Mouse (Mus musculus) brain, embryonic 14.5 days (tissue): ENCODE measurements around the gene Zdhhc14. TPM values are rescaled to one million over a fixed set of nuclear protein-coding genes. Genes with fewer than 3 reads are reported as not detected.

Experiments
- DNase-seq: peaks from one replicate; pipeline ENCODE4 v3.0.0-alpha.2; 2011; ENCODE audit warnings: low read depth
- CTCF ChIP-seq: fragments of 200-500 bp; IDR thresholded peaks from 2 replicates; pipeline ENCODE4 v1.5.1; 2012; ENCODE audit warnings: inconsistent platforms, mild to moderate bottlenecking, moderate library complexity, borderline replicate concordance; ENCODE audit not compliant: insufficient read depth, insufficient read length; ENCODE audit errors: extremely low read depth
- POLR2A ChIP-seq: fragments of 200-500 bp; IDR thresholded peaks from 2 replicates; pipeline ENCODE4 v1.6.1; 2012; ENCODE audit warnings: mild to moderate bottlenecking, inconsistent platforms, borderline replicate concordance; ENCODE audit not compliant: poor library complexity, insufficient read depth, insufficient read length, severe bottlenecking; ENCODE audit errors: extremely low read depth
- polyA plus RNA-seq: library from polyadenylated mRNA; depleted of rRNA; stranded (reverse); fragments of >200 nt; gene quantifications from 2 replicates; pipeline ENCODE4 v1.2.3, GENCODE M21; 2012

The Zdhhc14 gene
- polyA plus RNA-seq, 1 experiment, result 6.2 TPM

DNA sequence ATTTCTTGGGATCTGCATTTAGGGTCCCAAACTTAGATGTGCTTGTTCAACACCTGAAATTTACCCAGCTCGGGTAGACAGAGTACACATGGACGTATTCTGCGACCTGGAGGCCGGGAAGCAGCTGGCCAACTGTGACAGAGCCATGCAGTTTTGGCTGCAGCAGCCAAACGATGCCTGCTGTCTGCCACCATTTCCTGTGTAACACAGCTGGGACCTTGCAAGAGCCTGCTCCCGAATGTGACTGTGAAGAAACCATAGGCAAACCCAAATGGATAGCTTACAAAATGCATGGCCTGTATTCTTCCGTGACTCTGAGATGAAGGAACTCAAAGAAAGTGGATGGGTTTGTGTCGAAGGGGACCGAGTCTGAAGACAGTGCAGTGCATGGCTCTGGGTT is 4.2 kb upstream of the Zdhhc14 start:
- no peak for DNase-seq

DNA sequence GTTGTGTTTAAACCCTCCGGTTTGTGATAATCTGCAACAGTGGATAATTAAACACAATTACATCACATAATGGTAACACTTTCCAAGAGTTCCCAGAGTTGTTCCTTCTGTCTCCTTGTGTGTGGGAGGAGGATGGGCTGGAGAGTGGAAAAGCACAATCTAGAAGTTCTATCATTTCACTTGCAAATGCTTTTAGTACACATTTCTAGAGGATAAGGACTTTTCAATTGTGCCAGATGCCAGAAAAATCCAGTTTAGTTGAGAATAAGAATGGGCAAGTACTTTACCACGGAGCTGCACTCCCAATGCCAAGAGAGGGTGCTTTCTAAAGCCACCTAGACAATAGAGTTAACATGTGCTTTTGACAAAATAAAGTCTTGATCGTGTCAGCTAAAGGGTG is 2.0 kb upstream of the Zdhhc14 start:
- TF ChIP-seq CTCF (no peak), POLR2A (no peak)
- no peak for DNase-seq

More for the DNA sequence above, 4.2 kb upstream of the Zdhhc14 start:
- TF ChIP-seq CTCF, result no peak
- TF ChIP-seq POLR2A, result no peak

DNA sequence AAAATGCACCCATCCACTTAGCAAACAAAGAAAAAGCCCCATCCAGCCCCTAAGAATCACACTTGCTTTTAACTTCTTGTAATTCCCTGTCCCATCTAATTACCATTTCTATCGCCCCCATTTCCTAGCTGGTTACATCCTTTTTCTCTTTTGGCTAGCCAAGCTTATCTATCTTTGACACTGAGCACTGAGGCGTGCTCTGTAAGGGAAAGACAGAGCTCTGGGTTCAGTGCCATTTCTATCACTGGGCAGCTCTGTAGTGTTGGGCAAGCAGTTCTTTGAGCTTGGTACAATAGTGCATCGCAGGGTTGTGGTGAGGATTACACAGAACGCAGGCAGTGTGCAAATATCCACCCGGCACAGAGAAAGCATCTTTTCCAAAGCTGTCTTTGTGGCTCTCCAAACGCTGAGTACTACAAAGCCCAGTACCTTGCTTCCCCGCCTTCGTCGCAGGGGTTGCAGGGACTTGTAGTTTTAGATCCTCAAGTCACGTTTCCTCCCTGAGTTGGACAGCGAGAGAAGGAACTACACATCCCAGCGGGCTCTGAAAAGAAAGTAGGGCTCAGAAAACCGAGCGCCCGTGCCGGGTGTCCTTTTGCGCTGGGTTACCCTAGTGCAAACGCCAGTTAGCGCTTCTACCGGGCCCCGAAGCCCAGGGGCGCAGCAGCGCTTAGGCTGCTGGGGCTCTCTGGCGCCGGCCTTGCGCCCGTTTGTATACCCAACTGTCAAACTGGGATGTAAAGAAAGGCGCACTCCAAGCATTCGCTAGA is 1.1 kb upstream of the Zdhhc14 start:
- peak; percentile 99 for DNase-seq
- TF ChIP-seq POLR2A (peak; percentile 69; the same call in 1 of the 2 replicates), CTCF (no peak)

DNA sequence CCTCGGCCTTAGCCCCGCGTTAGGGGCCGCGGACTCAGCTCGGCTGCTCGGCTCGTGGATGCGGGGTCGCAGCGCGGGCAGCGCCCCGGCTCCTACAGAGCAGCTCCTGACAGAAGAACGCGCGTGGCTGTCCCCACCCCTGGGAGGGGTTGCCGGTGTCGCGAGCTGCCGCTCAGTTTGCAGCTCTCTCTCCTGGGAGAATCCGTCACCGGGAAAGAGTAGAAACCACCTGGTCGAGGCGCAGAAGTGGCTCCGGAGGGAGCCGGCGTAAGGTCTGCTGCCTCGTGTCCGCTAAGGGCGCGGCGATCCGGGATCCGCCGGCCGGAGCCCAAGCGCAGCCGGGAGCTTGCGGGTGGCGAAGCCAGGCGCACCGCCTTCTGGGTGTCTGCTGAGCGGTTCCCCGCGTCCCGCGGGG is 396 bp downstream of the Zdhhc14 start:
- no peak for DNase-seq
- TF ChIP-seq CTCF (no peak), POLR2A (no peak)

DNA sequence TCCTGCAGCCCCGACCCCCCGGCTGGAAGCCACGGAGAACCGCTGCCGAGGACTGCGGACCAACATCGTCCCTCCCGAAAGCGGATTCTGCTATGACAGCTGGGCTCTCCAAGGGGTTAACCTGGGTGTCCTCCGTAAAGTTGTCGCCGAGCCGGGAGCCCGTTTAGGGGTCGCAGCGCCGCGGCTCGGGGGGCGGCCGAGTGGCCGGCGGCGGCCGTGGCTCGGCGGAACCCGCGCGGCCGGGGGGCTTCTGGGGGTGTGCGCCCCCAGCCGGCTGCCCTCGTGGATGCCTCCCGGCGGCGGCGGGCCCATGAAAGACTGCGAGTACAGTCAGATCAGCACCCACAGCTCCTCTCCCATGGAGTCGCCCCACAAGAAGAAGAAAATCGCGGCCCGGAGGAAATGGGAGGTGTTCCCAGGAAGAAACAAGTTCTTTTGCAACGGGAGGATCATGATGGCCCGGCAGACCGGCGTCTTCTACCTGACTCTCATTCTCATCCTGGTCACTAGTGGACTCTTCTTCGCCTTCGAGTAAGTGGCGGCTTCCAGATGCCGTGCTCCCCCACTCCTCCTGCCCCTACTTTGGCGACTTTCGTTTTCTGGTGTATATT is 909 bp downstream of the Zdhhc14 start:
- peak; percentile 37 for DNase-seq
- TF ChIP-seq CTCF (no peak), POLR2A (no peak)

DNA sequence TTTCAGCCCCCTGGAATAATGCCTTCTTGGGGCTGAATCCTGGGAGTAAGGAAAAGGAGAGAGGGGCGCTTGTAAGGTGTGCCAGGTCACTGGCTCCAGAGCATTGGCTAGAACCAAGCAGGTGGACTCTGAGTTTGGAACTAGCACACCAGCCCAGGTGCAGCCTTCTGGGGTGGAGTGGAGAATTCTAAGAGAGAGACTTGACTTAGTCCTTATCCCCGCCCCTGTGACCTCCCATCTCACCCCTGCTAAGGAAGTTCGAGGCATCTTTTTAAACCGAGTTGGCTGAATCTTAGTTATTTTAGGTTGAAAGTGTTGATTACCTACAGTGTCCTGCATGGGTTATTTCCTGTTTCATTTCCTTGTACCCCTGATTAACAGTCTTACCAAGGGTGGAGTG is 1.5 kb downstream of the Zdhhc14 start:
- no peak for TF ChIP-seq CTCF
- no peak for TF ChIP-seq POLR2A
- DNase-seq, result no peak

DNA sequence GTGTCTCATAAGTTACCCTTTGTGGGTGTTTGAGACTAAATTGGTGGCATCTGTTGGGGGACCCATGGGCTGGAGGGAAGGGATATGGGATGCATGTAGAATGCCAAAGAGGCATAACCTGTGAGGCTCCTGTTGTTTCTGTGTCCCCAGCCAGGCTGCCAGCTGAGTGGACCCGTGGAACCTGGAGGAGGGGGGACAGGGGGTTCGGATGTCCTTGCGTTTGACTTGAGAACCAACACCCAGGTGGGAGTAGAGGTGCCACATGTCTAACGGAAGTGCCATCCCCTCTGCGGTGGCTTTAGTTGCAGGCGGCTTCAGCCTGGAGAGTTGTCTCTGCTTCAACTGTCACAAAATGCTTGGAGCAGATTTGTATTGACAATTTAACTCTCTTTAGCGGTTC is 2.5 kb downstream of the Zdhhc14 start:
- DNase-seq, result no peak
- TF ChIP-seq CTCF (no peak), POLR2A (no peak)

DNA sequence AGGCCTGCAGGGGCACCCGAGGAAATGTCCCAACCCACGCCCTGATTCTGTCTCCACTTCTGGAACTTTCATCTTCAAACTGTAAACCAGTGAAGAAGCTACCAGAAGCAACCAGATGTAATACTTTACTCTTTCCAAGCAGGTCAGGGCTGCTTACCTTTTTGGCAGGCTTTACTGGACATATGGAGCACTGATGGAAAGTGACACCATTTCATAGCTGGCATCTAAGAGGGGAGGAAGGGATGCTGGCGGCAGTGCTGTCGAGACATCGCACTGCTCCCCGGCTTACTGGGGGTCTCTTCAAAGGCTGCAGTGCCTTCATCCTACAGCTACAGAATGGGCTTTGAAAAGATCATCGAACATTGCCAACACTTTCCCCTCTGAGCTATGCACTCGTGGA is 5.3 kb downstream of the Zdhhc14 start:
- no peak for TF ChIP-seq CTCF
- no peak for TF ChIP-seq POLR2A
- no peak for DNase-seq

DNA sequence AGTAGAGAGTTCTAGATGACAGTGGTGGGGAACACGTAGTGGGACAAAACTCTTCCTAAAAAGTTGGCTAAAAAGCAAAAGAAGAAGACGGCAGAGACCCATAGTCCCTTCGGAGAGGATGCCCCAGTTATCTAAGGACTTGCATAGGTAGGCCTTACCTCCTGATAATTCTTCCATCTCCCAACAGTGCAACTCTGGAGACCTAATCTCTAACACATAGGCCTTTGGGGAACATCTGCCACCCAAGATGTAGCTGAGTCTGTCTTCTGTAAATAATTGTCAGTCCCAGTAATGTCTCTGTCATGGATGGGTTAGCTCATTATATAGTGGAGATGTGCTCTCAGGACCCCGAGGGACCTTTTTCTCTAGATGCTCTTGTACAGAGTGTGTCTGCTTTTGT is 6.6 kb downstream of the Zdhhc14 start:
- no peak for TF ChIP-seq POLR2A
- no peak for TF ChIP-seq CTCF

DNA sequence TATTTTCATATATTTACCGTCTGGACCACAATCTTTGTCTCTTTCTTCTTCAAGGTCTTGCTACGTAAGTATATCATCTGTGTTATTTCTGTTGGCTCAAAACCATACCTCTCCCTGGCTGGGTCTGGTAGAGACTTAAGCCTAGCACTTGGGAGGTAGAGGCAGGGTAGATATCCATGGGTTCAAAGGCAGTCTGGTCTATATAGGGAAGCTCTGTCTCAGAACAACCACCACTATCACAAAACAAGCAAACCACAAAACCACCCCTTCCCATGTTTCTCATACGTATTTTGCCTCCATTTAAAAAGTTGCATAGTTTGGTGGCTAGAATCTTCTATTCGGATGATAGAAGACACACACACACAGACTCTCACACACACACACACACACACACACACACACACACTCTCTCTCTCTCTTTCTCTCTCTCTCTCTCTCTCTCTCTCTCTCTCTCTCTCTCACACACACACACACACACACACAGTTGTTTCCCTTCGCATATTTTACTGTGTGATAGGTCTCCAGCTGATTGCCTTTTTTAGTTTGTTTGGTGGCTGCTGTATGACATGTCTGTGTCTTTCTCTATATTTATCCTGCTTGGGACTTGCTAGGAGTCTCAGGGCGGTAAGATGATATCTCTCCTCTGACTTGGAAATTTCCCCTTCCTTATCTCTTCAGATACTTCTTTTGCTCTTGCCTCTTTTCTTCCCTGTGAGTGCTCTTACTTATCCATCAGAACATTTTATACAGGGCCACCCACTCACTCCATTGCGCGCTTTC is 11.8 kb downstream of the Zdhhc14 start:
- TF ChIP-seq POLR2A, result no peak
- DNase-seq, result no peak

More for the DNA sequence above, 6.6 kb downstream of the Zdhhc14 start:
- no peak for DNase-seq

DNA sequence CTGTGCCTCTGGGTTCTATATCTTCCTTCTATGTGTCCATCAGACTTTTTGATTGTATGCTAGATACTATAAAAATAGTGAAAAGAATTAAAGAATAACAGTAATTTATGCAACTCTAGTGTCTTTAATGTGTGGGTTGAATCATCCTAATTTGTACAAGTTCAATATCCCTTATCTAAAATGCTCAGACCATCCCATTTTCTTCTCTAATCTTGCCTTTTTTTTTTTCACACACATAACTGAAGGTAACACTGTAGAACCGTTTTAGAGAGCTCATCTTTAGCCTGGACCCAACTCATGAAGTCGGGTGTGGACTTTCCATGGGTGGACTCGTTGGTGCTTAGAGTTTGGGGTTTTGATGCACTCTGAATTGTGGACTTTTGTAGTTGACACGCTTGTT is 12.6 kb downstream of the Zdhhc14 start:
- no peak for DNase-seq
- TF ChIP-seq CTCF (no peak), POLR2A (no peak)

DNA sequence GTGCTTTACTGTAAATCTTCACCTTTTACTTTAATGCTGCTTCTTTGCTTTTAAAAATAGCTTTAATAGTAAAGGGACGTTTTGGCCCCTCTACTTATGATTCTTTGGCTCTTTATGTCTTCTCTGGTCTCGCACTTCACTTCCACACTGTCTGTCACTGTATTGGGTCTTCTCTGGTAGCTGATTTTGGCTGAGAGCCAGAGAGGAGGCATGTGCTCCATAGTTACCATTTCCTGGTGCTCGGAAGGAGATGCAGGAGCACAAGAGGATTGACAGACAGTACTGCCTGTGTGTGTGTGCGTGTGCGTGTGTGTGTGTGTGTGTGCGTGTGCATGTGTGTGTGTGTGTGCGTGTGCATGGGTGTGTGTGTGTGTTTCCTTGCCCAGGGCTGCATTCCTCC is 14.2 kb downstream of the Zdhhc14 start:
- no peak for TF ChIP-seq POLR2A
- DNase-seq, result peak; percentile 83

DNA sequence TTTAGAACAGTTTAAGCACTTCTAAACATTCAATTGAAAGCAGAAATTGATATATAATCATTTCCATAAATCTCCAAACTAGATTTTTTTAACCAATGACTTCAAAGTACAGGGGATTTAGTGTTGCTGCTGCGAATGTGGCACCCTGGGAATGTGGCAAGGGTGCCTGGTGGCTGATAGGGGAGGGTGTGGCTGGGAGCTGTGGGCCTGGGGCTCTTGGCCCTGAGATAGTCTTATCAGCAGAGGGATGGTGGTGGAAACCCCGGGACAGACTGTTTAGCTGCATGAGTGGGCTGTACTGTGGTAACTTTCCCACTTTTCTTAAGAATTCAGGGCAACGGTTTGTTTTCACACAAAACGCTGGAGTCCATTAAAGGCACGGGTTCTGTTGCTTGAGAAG is 14.6 kb downstream of the Zdhhc14 start:
- no peak for DNase-seq
- TF ChIP-seq CTCF (no peak), POLR2A (no peak)
